Mouse (Mus musculus) olfactory bulb, adult 2 months (tissue): ENCODE results near the gene Kcnh1. TPM values are rescaled to one million over a fixed set of nuclear protein-coding genes. Genes with fewer than 3 reads are reported as not detected.

ENCODE experiments used
- H3K27ac ChIP-seq: fragments of 200-500 bp; 2 replicates; pipeline ENCODE4 v1.5.1; 2012; ENCODE audit warnings: low read depth, low read length; ENCODE audit not compliant: insufficient read depth
- H3K4me1 ChIP-seq: fragments of 200-500 bp; 2 replicates; pipeline ENCODE4 v1.6.1; 2012; ENCODE audit warnings: low read length; ENCODE audit not compliant: control insufficient read depth, insufficient read depth
- H3K4me3 ChIP-seq: fragments of 200-500 bp; 2 replicates; pipeline ENCODE4 v1.5.1; 2012; ENCODE audit warnings: mild to moderate bottlenecking, low read depth, low read length, moderate library complexity; ENCODE audit not compliant: insufficient read depth
- CTCF ChIP-seq: fragments of 200-500 bp; IDR thresholded peaks from 2 replicates; pipeline ENCODE4 v1.5.1; 2012; ENCODE audit warnings: low read depth, mild to moderate bottlenecking, low read length, moderate library complexity; ENCODE audit not compliant: insufficient read depth
- POLR2A ChIP-seq: fragments of 200-500 bp; IDR thresholded peaks from 2 replicates; pipeline ENCODE4 v1.6.1; 2012; ENCODE audit warnings: mild to moderate bottlenecking, low read depth, low read length, moderate library complexity; ENCODE audit not compliant: insufficient read depth
- WGBS: fragments of 180-500 bp; shearing (Covaris S2); methylation state at CpG from one replicate; pipeline ENCODE4 v1.1.7; 2018; 5-methylcytosine and 5-hydroxymethylcytosine counted together
- polyA plus RNA-seq: library from polyadenylated mRNA; stranded (reverse); fragments of >200 nt; gene quantifications from 2 replicates; pipeline ENCODE4 v1.2.4, GENCODE M21; 2012; ENCODE audit warnings: low replicate concordance; ENCODE audit not compliant: missing spikeins, insufficient read depth, insufficient read length

Kcnh1 gene
- polyA plus RNA-seq, 1 experiment: not detected

- Histone ChIP-seq H3K4me1 (peaks cover 17% of the 10 kb centered on the region), H3K4me3 (peak overlapping the region; percentile 1; the same call in 1 of the 2 replicates), H3K27ac (no peak overlapping the region)
- 52% methylated on average over 9 of the region's 9 CpGs for WGBS
- TF ChIP-seq CTCF (no peak), POLR2A (no peak)
Observed at GRCm38 (mm10) chr1:192192710-192193109, 2.1 kb downstream of the Kcnh1 start.

- H3K4me1 ChIP-seq: peaks cover 17% of the 10 kb centered on the region
- H3K27ac ChIP-seq: no peak overlapping the region
- 78% methylated on average over 14 of the region's 14 CpGs for WGBS
- H3K4me3 ChIP-seq: peak overlapping the region; percentile 10; the same call in 1 of the 2 replicates
- TF ChIP-seq CTCF (no peak), POLR2A (no peak)
Observed at GRCm38 (mm10) chr1:192193656-192194055, 3.1 kb downstream of the Kcnh1 start.

GRCm38 (mm10) chr1:192197495-192197894, 6.9 kb downstream of the Kcnh1 start:
- no peak overlapping the region for H3K4me3 ChIP-seq
- WGBS: 67% methylated on average over 10 of the region's 10 CpGs
- H3K27ac ChIP-seq: no peak overlapping the region
- no peak for TF ChIP-seq POLR2A
- TF ChIP-seq CTCF: no peak
- peaks cover 17% of the 10 kb centered on the region for H3K4me1 ChIP-seq

- H3K4me3 ChIP-seq: no peak overlapping the region
- H3K27ac ChIP-seq: no peak overlapping the region
- WGBS: 45% methylated on average over 1 of the region's 1 CpGs
- no peak for TF ChIP-seq CTCF
- TF ChIP-seq POLR2A: no peak
- H3K4me1 ChIP-seq: peaks cover 5% of the 10 kb centered on the region
Observed at GRCm38 (mm10) chr1:192202936-192203335, 12.4 kb downstream of the Kcnh1 start.

- H3K4me3 ChIP-seq: no peak overlapping the region
- TF ChIP-seq CTCF: no peak
- TF ChIP-seq POLR2A: no peak
- WGBS: 23% methylated on average over 5 of the region's 5 CpGs
- H3K27ac ChIP-seq: no peak overlapping the region
- peaks cover 4% of the 10 kb centered on the region for H3K4me1 ChIP-seq
Observed at GRCm38 (mm10) chr1:192207956-192208355, 17.4 kb downstream of the Kcnh1 start.

GRCm38 (mm10) chr1:192212448-192212847, 21.9 kb downstream of the Kcnh1 start:
- 68% methylated on average over 2 of the region's 2 CpGs for WGBS
- no peak for TF ChIP-seq POLR2A
- TF ChIP-seq CTCF: no peak

GRCm38 (mm10) chr1:192214666-192215065, 24.1 kb downstream of the Kcnh1 start:
- 88% methylated on average over 4 of the region's 4 CpGs for WGBS
- H3K4me3 ChIP-seq: no peak overlapping the region
- peaks cover 2% of the 10 kb centered on the region; the same call in 1 of the 2 replicates for H3K4me1 ChIP-seq
- TF ChIP-seq POLR2A: no peak
- TF ChIP-seq CTCF: no peak
- H3K27ac ChIP-seq: no peak overlapping the region

More at GRCm38 (mm10) chr1:192212448-192212847, 21.9 kb downstream of the Kcnh1 start:
- Histone ChIP-seq H3K4me1 (peaks cover 4% of the 10 kb centered on the region), H3K27ac (no peak overlapping the region), H3K4me3 (no peak overlapping the region)

GRCm38 (mm10) chr1:192220156-192220555, 29.6 kb downstream of the Kcnh1 start:
- TF ChIP-seq POLR2A: no peak
- no peak for TF ChIP-seq CTCF
- peaks cover 2% of the 10 kb centered on the region; the same call in 1 of the 2 replicates for H3K4me1 ChIP-seq
- H3K4me3 ChIP-seq: no peak overlapping the region
- WGBS: 72% methylated on average over 2 of the region's 2 CpGs
- H3K27ac ChIP-seq: no peak overlapping the region

GRCm38 (mm10) chr1:192224161-192224560, 33.6 kb downstream of the Kcnh1 start:
- TF ChIP-seq CTCF: no peak
- TF ChIP-seq POLR2A: no peak
- H3K4me1 ChIP-seq: peaks cover 9% of the 10 kb centered on the region; the same call in 1 of the 2 replicates
- WGBS: 70% methylated on average over 4 of the region's 4 CpGs
- no peak overlapping the region for H3K4me3 ChIP-seq
- H3K27ac ChIP-seq: no peak overlapping the region

- WGBS: 54% methylated on average over 1 of the region's 1 CpGs
- TF ChIP-seq POLR2A (no peak), CTCF (no peak)
- Histone ChIP-seq H3K4me1 (no peaks in the 10 kb centered on the region), H3K27ac (no peak overlapping the region), H3K4me3 (no peak overlapping the region)
Observed at GRCm38 (mm10) chr1:192232696-192233095, 42.1 kb downstream of the Kcnh1 start.
